Mouse (Mus musculus) kidney, adult 11 months (tissue): ENCODE measurements around the gene Sparcl1.

Source experiments
- DNase-seq: peaks from one replicate; pipeline ENCODE4 v3.0.0; 2022

Sparcl1 gene

GRCm38 (mm10) chr5:104061936-104062772 lies 51.4 kb downstream of the Sparcl1 start:
- no peak for DNase-seq

- no peak for DNase-seq
Observed at GRCm38 (mm10) chr5:104060429-104060828, 53.1 kb downstream of the Sparcl1 start.

- no peak for DNase-seq
Observed at GRCm38 (mm10) chr5:104059628-104060027, 53.9 kb downstream of the Sparcl1 start.

- no peak for DNase-seq
Observed at GRCm38 (mm10) chr5:104058021-104058420, 55.5 kb downstream of the Sparcl1 start.

- no peak for DNase-seq
Observed at GRCm38 (mm10) chr5:104056295-104056694, 57.2 kb downstream of the Sparcl1 start.

- DNase-seq, result no peak
Observed at GRCm38 (mm10) chr5:104055816-104056215, 57.7 kb downstream of the Sparcl1 start.

- no peak for DNase-seq
Observed at GRCm38 (mm10) chr5:104054938-104055337, 58.6 kb downstream of the Sparcl1 start.

GRCm38 (mm10) chr5:104052956-104053355 lies 60.6 kb downstream of the Sparcl1 start:
- DNase-seq, result no peak

- DNase-seq, result no peak
Observed at GRCm38 (mm10) chr5:104048139-104048538, 65.4 kb downstream of the Sparcl1 start.

GRCm38 (mm10) chr5:104047200-104048105 lies 66.1 kb downstream of the Sparcl1 start:
- no peak for DNase-seq

- peak; percentile 98 for DNase-seq
Observed at GRCm38 (mm10) chr5:104046256-104047199, 67.0 kb downstream of the Sparcl1 start, which contains the start of gene Nudt9. TSS of gene Nudt9 (plus strand) at chr5:104046306.

- no peak for DNase-seq
Observed at GRCm38 (mm10) chr5:104043704-104044103, 69.8 kb downstream of the Sparcl1 start.

GRCm38 (mm10) chr5:104042906-104043305 lies 70.6 kb downstream of the Sparcl1 start:
- no peak for DNase-seq

- peak; percentile 47 for DNase-seq
Observed at GRCm38 (mm10) chr5:104039154-104039932, 74.2 kb downstream of the Sparcl1 start.

GRCm38 (mm10) chr5:104036686-104037085 lies 76.8 kb downstream of the Sparcl1 start:
- DNase-seq, result no peak

GRCm38 (mm10) chr5:104035824-104036223 lies 77.7 kb downstream of the Sparcl1 start:
- no peak for DNase-seq

GRCm38 (mm10) chr5:104035066-104035465 lies 78.5 kb downstream of the Sparcl1 start:
- DNase-seq, result no peak

- no peak for DNase-seq
Observed at GRCm38 (mm10) chr5:104032434-104033097, 81.0 kb downstream of the Sparcl1 start.
